Mouse (Mus musculus) skeletal muscle tissue, adult 2 months (tissue): ENCODE data around the gene Tm4sf19.
A peak's percentile ranks its signal among the peaks of the same experiment; 100 is the strongest.
"Not testable (repeated sequence)": the region's sequence is repeated elsewhere in the genome, so short reads cannot be mapped to it uniquely, and the experiment has no call there.

Experiments used
- DNase-seq: peaks from one replicate; pipeline ENCODE4 v3.0.0-alpha.2; 2012; ENCODE audit warnings: low read depth, low spot score

Tm4sf19 gene

GRCm38 (mm10) chr16:32430474-32431046, 30.3 kb downstream of the Tm4sf19 start, which contains the start of gene Pcyt1a:
TSS of gene Pcyt1a (plus strand) at chr16:32430921.
- peak; percentile 92 for DNase-seq

GRCm38 (mm10) chr16:32431047-32431591, 30.8 kb downstream of the Tm4sf19 start:
- DNase-seq: peak; percentile 21

- no peak for DNase-seq
Measured at GRCm38 (mm10) chr16:32431926-32432325, 31.6 kb downstream of the Tm4sf19 start.

GRCm38 (mm10) chr16:32433138-32433537, 32.8 kb downstream of the Tm4sf19 start:
- no peak for DNase-seq

DNA sequence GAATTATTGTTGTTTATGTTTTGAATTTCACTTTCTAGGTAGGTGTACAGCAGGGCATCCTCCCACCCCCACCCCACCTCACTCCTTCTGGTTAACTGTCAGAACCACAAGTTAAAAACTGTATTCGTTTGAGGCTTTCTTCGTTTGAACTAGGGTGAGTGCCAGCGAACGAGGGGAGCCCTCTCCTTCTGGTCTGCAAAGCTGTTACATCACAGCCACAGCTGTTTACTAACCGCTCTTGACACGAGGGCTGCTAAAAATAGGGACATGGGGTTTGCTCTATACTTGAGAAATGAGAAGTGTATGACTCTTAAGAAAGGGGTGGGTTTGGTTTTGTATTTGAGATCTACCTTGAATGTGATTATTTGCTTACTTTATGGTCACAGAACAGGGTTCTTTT, 33.8 kb downstream of the Tm4sf19 start:
- DNase-seq: peak; percentile 87

DNA sequence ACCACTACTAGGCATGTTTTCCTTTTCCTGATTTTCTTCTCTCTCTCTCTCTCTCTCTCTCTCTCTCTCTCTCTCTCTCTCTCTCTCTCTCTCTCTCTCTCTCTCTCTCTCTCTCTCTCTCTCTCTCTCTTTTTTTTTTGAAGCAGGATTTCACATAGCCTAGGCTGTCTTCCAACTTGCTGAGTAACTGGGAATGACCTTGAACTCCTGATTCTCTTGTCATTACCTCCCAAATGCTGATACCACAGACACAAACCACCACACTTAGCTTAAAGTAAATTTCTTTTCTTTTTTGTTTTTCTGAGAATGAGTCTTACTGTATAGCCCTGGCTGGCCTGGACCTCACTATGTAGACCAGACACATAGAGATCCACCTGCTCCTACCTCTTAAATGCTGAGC, 34.4 kb downstream of the Tm4sf19 start:
- no peak for DNase-seq

DNA sequence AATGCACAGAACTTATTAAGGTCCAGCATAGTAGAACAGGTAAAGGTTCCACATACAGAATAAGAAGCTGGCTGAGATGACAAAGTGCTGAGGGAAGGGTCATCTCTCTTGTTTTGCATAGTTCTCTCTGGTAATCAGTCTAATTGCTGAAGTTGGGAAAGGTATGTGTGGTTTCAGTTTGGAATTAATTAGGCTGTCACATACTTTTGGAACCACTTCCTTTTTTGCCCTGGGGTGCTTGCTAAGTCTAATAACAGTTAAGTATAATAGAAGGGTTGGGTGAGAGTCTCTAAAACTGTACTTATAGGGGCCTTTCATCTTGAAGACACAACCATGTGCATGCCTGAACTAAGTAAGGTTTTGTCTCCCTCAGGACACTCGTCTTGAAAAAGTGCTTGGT, 36.4 kb downstream of the Tm4sf19 start:
- DNase-seq: no peak

- DNase-seq: peak; percentile 59
Measured at GRCm38 (mm10) chr16:32437266-32437665, 37.0 kb downstream of the Tm4sf19 start.

GRCm38 (mm10) chr16:32441432-32441831, 41.1 kb downstream of the Tm4sf19 start:
- no peak for DNase-seq

GRCm38 (mm10) chr16:32444615-32445014, 44.3 kb downstream of the Tm4sf19 start:
- DNase-seq: not testable (repeated sequence)

GRCm38 (mm10) chr16:32445558-32445957, 45.3 kb downstream of the Tm4sf19 start:
- no peak for DNase-seq

DNA sequence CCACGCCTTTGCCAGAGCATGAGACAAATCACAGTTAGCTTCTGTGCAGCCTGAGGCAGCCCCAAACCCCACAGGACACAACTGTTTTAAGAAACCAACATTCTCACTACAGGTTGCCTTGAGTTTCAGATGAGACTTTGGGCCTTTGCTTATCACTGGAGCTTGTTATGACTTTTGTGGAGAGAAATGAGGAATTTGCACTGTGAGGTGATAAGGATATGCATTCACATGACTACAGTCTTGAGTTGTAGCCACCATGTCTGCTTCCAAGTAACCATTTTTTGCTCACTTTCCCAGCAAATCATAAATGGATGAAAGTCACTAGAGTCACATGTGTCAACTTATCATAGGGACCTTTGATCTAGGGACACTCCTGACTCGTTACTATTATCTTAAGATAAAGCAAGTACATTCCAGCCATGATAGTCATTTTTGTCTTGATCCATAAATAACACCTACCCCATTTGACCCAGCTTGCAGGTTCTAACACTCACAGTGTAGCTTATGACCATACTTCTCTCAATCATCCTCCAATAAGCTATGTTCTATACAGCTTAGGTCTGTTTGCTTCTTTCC, 46.3 kb downstream of the Tm4sf19 start:
- no peak for DNase-seq

DNA sequence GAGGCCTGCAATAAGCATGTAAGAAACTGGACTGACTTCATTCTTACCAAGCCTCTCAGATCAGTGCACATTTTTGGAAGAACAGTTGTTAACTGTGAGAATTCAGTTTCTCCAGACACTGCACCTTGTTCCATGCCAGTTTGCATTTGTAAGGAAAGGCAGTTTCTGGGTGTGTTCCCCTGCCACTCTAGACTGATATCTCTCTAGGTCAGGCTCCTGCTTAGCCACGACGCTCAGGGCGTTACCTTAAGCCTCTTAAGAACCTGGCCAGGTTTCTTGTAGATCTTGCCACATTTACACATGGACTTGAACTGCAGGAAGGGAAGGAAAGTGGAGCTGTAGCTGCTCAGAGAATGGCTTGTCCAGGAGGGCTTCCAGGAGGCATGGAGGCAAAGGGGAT, 49.4 kb downstream of the Tm4sf19 start:
- no peak for DNase-seq

DNA sequence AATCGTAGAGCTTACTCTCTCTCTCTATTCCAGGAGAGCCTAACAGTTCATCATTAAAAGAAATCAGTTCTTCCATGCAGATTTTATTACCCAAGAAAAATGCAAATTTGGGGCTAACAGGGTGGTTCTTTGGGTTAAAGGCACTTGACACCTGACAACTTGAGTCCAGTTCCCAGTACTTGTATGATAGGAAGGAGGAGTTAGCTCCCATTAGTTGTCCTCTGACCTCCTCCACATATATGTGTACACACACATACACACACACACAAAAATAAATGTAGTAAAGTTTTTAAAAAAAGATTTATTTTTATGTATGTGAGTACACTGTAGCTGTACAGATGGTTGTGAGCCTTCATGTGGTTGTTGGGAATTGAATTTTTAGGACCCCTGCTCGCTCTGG, 49.8 kb downstream of the Tm4sf19 start:
- DNase-seq: no peak

DNA sequence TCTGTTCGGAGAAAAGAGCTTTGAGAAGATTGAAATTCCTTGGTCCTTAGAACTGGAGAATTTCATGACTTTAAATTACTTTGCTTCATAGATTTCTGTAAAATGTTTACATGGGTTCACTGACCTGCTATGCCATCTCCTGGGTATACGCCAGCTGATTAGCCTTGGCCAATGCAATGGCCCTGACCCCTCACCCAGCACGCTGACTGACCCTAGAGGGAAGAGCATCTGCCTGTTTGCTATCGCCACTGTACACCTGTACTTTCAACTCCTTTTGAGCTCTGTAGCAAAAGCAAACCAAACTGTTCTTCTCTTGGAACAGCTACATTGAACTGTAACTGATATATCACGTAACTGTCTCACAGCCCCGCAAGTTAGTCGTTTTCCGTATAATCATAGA, 52.8 kb downstream of the Tm4sf19 start:
- DNase-seq: no peak

DNA sequence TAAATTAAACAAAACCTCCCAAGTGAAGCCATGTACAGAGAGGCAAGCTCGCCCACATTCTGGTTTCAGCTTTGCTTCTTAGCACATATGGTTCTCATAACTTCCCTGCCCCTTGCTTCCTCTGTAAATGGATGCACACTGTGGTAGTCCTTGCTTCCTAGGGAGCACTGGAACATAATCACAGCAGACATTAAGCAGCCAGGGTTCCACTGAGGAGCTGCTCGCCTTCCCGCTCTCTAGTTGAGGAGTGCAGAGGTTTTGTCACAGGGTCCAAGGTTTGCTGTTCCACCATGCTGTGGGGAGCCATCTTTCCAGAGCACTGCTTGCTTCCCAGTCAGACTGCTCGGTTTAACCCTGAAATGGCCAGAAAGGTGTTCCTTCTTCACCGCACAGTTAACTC, 54.3 kb downstream of the Tm4sf19 start:
- no peak for DNase-seq

DNA sequence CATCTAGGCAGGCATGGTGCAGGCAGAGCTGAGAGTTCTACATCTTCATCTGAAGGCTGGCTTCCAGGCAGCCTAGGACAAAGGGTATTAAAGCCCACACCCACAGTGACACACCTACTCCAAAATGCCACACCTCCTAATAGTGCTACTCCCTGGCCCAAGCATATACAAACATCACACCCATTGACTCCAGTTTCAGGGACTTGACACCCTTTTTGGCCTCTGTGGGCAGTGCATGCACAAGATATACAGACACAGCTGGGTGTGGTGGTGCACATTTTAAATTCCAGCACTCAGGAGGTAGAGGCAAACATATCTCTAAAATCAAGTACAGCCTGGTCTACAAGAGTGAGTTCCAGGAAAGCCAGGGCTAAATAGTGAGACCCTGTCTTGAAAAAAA, 55.8 kb downstream of the Tm4sf19 start:
- no peak for DNase-seq

DNA sequence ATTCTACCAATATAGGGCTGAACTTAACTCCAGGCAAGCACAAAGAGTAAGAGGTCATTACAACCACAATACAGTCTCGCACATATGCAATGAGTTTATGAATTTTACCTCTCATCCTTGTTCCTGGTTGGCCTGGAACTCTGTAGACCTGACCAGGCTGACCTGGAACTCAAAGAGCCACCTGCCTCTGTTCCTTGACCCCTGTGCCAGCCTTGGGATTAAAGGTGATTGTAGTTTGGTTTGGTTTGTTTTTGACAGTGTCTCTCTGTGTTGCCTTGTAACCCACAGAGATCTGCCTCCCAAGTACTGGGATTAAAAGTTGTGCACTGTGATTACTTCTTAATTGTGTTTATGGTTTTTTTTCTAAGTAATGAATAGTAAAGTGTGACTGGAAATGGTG, 56.5 kb downstream of the Tm4sf19 start:
- DNase-seq: no peak
